Mouse (Mus musculus) monocyte, adult 2 months (primary cell): ENCODE results near the gene Optc.
A peak's percentile ranks its signal among the peaks of the same experiment; 100 is the strongest.

ENCODE experiments used
- DNase-seq, 2 experiments: peaks; one replicate each; pipeline ENCODE4 v3.0.0; 2022; ENCODE audit warnings: low spot score in 2 of 2, low read depth in 1 of 2

Gene Optc

GRCm38 (mm10) chr1:133920401-133920800 lies 12.6 kb upstream of the Optc start:
- no peak for DNase-seq

GRCm38 (mm10) chr1:133918088-133918470 lies 10.3 kb upstream of the Optc start:
- no peak for DNase-seq

- DNase-seq: no peak
Measured at GRCm38 (mm10) chr1:133917456-133918087, 9.8 kb upstream of the Optc start.

GRCm38 (mm10) chr1:133915723-133916355 lies 8.0 kb upstream of the Optc start:
- no peak for DNase-seq

- no peak for DNase-seq
Measured at GRCm38 (mm10) chr1:133915115-133915514, 7.3 kb upstream of the Optc start.

- DNase-seq: no peak
Measured at GRCm38 (mm10) chr1:133913018-133913417, 5.2 kb upstream of the Optc start.

GRCm38 (mm10) chr1:133911456-133911855 lies 3.7 kb upstream of the Optc start:
- DNase-seq: no peak

- DNase-seq: no peak
Measured at GRCm38 (mm10) chr1:133911008-133911407, 3.2 kb upstream of the Optc start.

- no peak for DNase-seq
Measured at GRCm38 (mm10) chr1:133910108-133910507, 2.3 kb upstream of the Optc start.

- DNase-seq: no peak
Measured at GRCm38 (mm10) chr1:133908659-133909575, 1.1 kb upstream of the Optc start.

- no peak for DNase-seq
Measured at GRCm38 (mm10) chr1:133906420-133906819, 1.4 kb downstream of the Optc start.

- DNase-seq: no peak
Measured at GRCm38 (mm10) chr1:133900825-133901224, 7.0 kb downstream of the Optc start.

- DNase-seq: no peak
Measured at GRCm38 (mm10) chr1:133899043-133899542, 8.7 kb downstream of the Optc start.

GRCm38 (mm10) chr1:133897293-133897692 lies 10.5 kb downstream of the Optc start:
- no peak for DNase-seq

- no peak for DNase-seq
Measured at GRCm38 (mm10) chr1:133891489-133891888, 16.3 kb downstream of the Optc start.

GRCm38 (mm10) chr1:133889949-133890598 lies 17.7 kb downstream of the Optc start:
- DNase-seq: no peak

GRCm38 (mm10) chr1:133887538-133888250 lies 20.1 kb downstream of the Optc start:
- DNase-seq: no peak

GRCm38 (mm10) chr1:133887044-133887443 lies 20.8 kb downstream of the Optc start:
- DNase-seq: peak in 1 of 2 experiments; percentile 8

GRCm38 (mm10) chr1:133886431-133886830 lies 21.4 kb downstream of the Optc start:
- DNase-seq: no peak

GRCm38 (mm10) chr1:133885811-133886210 lies 22.0 kb downstream of the Optc start:
- DNase-seq: no peak

GRCm38 (mm10) chr1:133884746-133885145 lies 23.1 kb downstream of the Optc start:
- no peak for DNase-seq
